Mouse (Mus musculus): ENCODE results near the gene Olfr1130. TPM values are rescaled to one million over a fixed set of nuclear protein-coding genes. Genes with fewer than 3 reads are reported as not detected.
"Not testable (repeated sequence)": the region's sequence is repeated elsewhere in the genome, so short reads cannot be mapped to it uniquely, and the experiment has no call there.

Gene Olfr1130
- polyA plus RNA-seq (2015; fragmentation: Nextera tagmentation; extraction: Ambion mirVana), result not detected in 2 replicates

DNA sequence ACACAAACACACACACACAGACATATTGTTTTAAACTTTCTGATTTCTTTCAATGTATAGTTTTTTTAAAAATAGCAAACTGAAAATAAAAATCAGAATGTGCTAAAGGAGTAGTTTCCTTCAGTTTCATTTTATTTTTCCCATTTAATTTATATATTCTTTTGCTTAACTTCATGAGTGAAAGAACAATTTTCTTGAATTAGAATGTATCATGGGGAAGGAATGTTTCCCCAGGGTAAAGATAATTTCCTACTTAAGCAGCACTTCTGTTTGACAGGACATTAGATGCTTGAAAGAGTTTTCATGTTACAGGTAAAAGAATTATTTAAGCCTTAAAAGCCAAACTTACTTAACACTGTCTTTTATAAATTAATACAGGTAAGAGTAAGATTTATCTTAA, at the start of gene Olfr1130:
Gene Olfr1130 (plus strand): TSS at position 301 of the 400 bp plus-strand sequence.
- not testable (repeated sequence) for ATAC-seq; H3K4me1 ChIP-seq (replicated peaks); H3K27ac ChIP-seq; H3K9me3 ChIP-seq; H3K36me3 ChIP-seq; H3K4me2 ChIP-seq (replicated peaks); H3K27me3 ChIP-seq (replicated peaks); H3K9ac ChIP-seq; H3K4me3 ChIP-seq (replicated peaks)

DNA sequence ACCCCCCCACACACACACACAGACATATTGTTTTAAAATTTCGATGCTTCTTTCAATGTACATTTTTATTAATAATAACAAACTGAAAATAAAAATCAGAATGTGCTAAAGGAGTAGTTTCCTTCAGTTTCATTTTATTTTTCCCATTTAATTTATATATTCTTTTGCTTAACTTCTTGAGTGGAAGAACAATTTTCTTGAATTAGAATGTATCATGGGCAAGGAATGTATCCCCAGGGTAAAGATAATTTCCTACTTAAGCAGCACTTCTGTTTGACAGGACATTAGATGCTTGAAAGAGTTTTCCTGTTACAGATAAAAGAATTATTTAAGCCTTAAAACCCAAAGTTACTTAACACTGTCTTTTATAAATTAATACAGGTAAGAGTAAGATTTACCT, 32.4 kb upstream of the Olfr1130 start, which contains the start of gene Olfr1129:
Gene Olfr1129 (plus strand): TSS at position 301 of the 400 bp plus-strand sequence.
- not testable (repeated sequence) for H3K4me1 ChIP-seq (replicated peaks); H3K9ac ChIP-seq; H3K27me3 ChIP-seq (replicated peaks); H3K9me3 ChIP-seq; H3K36me3 ChIP-seq; ATAC-seq; H3K27ac ChIP-seq; H3K4me2 ChIP-seq (replicated peaks); H3K4me3 ChIP-seq (replicated peaks)
- 67% methylated on average over 1 of the region's 1 CpGs for WGBS

DNA sequence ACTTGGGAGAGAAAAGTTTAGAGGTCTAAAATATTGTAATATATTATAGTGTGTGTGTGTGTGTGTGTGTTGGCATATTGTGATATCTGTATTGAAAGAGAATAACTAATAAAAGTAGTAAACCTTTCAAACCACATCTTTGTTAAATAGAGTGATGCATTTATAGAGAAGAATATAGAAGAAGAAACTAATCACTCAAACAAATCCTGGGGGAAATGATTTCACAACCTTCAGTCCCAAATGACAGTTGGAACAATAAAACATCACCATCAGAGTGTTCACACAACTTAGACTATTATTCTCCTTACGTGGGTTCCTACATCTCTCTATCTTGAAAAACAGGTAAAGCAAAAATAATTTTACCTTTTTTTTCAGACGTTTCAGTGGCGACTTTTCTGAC, 20.8 kb downstream of the Olfr1130 start, which contains the start of gene Olfr1131:
Gene Olfr1131 (plus strand): TSS at position 301 of the 400 bp plus-strand sequence.
- WGBS, result 67% methylated on average over 3 of the region's 3 CpGs
- no peak within 1 kb of the TSS for H3K4me3 ChIP-seq (replicated peaks)
- no peak for ATAC-seq
- no peaks in the 10 kb centered on the region for H3K4me1 ChIP-seq (replicated peaks)
- no peak within 1 kb of the TSS for H3K27ac ChIP-seq
- no peak within 1 kb of the TSS for H3K9ac ChIP-seq
- H3K27me3 ChIP-seq (replicated peaks), result no peaks in the 10 kb centered on the region
- H3K36me3 ChIP-seq, result no peaks in the 10 kb centered on the region
- no peak within 1 kb of the TSS for H3K4me2 ChIP-seq (replicated peaks)
- no peaks in the 10 kb centered on the region for H3K9me3 ChIP-seq

DNA sequence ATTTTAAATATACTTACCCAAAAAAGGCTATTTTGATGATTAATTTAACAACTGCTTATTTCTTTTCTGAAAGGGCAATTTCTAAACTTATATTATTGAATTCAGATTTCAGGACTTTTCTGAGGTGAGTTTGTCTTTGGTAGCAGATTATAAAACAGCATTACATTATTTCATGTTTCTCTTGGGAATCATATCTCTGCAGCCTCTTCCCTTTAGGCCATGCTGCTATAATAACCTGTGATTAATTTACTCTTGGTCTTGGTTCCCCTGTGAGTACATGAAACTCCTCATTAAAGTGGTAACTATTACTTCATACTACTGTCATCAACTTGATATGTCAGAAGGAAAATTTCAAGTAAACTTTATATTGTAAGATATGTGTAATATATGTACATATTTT, 31.4 kb downstream of the Olfr1130 start, which contains the start of gene Olfr1132:
Gene Olfr1132 (minus strand): TSS at position 101 of the 400 bp plus-strand sequence.
- no peak within 1 kb of the TSS for H3K9ac ChIP-seq
- H3K27me3 ChIP-seq (replicated peaks), result no peaks in the 10 kb centered on the region
- H3K4me2 ChIP-seq (replicated peaks), result no peak within 1 kb of the TSS
- no peak within 1 kb of the TSS for H3K27ac ChIP-seq
- no peaks in the 10 kb centered on the region for H3K9me3 ChIP-seq
- H3K4me3 ChIP-seq (replicated peaks), result no peak within 1 kb of the TSS
- no peaks in the 10 kb centered on the region for H3K4me1 ChIP-seq (replicated peaks)
- H3K36me3 ChIP-seq, result no peaks in the 10 kb centered on the region
- no peak for ATAC-seq

DNA sequence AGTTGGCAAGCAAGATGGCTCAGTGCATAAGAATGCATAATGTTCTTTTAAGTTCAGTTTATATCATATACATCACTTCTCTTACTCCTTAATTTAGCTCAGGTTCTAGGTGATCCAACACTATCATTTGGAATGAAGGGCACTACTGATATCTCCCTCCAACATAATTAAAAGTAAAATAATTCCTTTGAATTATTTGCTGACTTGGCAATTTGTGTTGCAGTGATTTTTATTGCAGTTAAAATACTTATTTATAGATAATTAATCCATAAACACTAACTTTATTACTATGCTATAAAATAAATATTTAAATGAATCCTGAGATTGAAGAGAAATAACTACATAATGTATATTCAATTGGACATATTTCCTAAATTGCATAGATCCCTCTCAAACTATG, 36.4 kb downstream of the Olfr1130 start:
- no peak overlapping the region for H3K9ac ChIP-seq
- no peak overlapping the region for H3K4me3 ChIP-seq (replicated peaks)
- H3K27me3 ChIP-seq (replicated peaks), result no peaks in the 10 kb centered on the region
- no peaks in the 10 kb centered on the region for H3K4me1 ChIP-seq (replicated peaks)
- no peaks in the 10 kb centered on the region for H3K36me3 ChIP-seq
- H3K4me2 ChIP-seq (replicated peaks), result no peak overlapping the region
- no peak for ATAC-seq
- no peaks in the 10 kb centered on the region for H3K9me3 ChIP-seq
- no peak overlapping the region for H3K27ac ChIP-seq

DNA sequence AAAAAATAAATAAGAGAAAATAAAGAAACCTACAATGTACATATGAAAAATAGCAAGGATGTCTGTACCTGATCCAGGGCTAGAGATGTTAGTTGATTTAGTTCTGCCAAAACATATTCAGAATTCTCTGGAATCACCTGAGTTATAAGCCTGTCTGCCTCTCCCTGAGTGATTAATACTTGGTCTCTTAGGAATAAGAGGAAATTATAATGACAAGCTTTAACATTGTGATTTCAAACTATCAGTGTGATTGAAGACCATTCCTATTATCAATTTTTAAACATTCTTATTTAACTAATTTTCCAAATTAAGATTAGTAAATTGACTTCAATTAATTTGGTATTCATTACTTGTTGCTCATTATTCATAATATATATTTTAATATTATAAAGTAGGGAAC, 41.3 kb downstream of the Olfr1130 start, which contains the start of gene Olfr1133:
Gene Olfr1133 (minus strand): TSS at position 101 of the 400 bp plus-strand sequence.
- H3K27me3 ChIP-seq (replicated peaks), result no peaks in the 10 kb centered on the region
- no peak within 1 kb of the TSS for H3K27ac ChIP-seq
- no peak for ATAC-seq
- H3K4me2 ChIP-seq (replicated peaks), result no peak within 1 kb of the TSS
- no peaks in the 10 kb centered on the region for H3K4me1 ChIP-seq (replicated peaks)
- H3K9ac ChIP-seq, result no peak within 1 kb of the TSS
- H3K9me3 ChIP-seq, result no peaks in the 10 kb centered on the region
- no peaks in the 10 kb centered on the region for H3K36me3 ChIP-seq
- H3K4me3 ChIP-seq (replicated peaks), result no peak within 1 kb of the TSS

DNA sequence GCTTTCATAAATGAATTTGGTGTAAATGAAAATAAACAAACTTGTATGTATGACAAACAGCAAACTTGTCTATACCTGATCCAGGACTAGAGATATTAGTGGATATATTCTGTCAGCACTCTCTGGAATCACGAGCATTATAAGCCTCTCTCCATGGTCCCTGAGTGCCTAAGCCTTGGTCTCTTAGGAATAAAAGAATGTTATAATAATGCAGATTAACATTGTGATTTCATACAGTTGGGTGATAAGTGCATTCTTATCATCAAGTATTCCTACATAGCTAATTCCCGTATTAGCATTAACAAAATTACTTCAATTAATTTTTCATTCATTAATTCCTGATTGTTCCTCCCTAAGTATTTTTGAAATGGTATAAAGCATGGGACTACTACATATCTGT, 52.3 kb downstream of the Olfr1130 start, which contains the start of gene Olfr1134:
Gene Olfr1134 (minus strand): TSS at position 101 of the 400 bp plus-strand sequence.
- no peak within 1 kb of the TSS for H3K4me3 ChIP-seq (replicated peaks)
- ATAC-seq, result no peak
- H3K4me2 ChIP-seq (replicated peaks), result no peak within 1 kb of the TSS
- H3K36me3 ChIP-seq, result no peaks in the 10 kb centered on the region
- WGBS, result 90% methylated on average over 2 of the region's 2 CpGs
- H3K4me1 ChIP-seq (replicated peaks), result no peaks in the 10 kb centered on the region
- H3K9ac ChIP-seq, result no peak within 1 kb of the TSS
- H3K27me3 ChIP-seq (replicated peaks), result no peaks in the 10 kb centered on the region
- no peaks in the 10 kb centered on the region for H3K9me3 ChIP-seq
- no peak within 1 kb of the TSS for H3K27ac ChIP-seq

Other genes with a start within 250 kb of the Olfr1130 start
- not detected in 2 replicates for gene Olfr1121, start 236.3 kb upstream of the Olfr1130 start, polyA plus RNA-seq (2015; fragmentation: Nextera tagmentation; extraction: Ambion mirVana)
- not detected in 2 replicates for gene Olfr1122, start 220.4 kb upstream of the Olfr1130 start, polyA plus RNA-seq (2015; fragmentation: Nextera tagmentation; extraction: Ambion mirVana)
- gene Olfr1123, start 189.6 kb upstream of the Olfr1130 start, polyA plus RNA-seq (2015; fragmentation: Nextera tagmentation; extraction: Ambion mirVana), result not detected in 2 replicates
- 0.09 TPM in 1 of 2 replicates, not detected in the other for gene Olfr1124, start 175.9 kb upstream of the Olfr1130 start, polyA plus RNA-seq (2015; fragmentation: Nextera tagmentation; extraction: Ambion mirVana)
- gene Olfr1126, start 152.2 kb upstream of the Olfr1130 start, polyA plus RNA-seq (2015; fragmentation: Nextera tagmentation; extraction: Ambion mirVana), result not detected in 2 replicates
- gene Pramel7, start 109.1 kb upstream of the Olfr1130 start, polyA plus RNA-seq (2015; fragmentation: Nextera tagmentation; extraction: Ambion mirVana), result not detected in 2 replicates
- gene Pramel6, start 99.6 kb upstream of the Olfr1130 start, polyA plus RNA-seq (2015; fragmentation: Nextera tagmentation; extraction: Ambion mirVana), result not detected in 2 replicates
- gene Olfr153, start 74.4 kb upstream of the Olfr1130 start, polyA plus RNA-seq (2015; fragmentation: Nextera tagmentation; extraction: Ambion mirVana), result not detected in 2 replicates
- not detected in 2 replicates for gene Olfr1128, start 60.7 kb upstream of the Olfr1130 start, polyA plus RNA-seq (2015; fragmentation: Nextera tagmentation; extraction: Ambion mirVana)
- not detected in 2 replicates for gene Olfr1129, start 32.3 kb upstream of the Olfr1130 start, polyA plus RNA-seq (2015; fragmentation: Nextera tagmentation; extraction: Ambion mirVana)
- gene Olfr1131, start 20.9 kb downstream of the Olfr1130 start, polyA plus RNA-seq (2015; fragmentation: Nextera tagmentation; extraction: Ambion mirVana), result not detected in 2 replicates
- not detected in 2 replicates for gene Olfr1132, start 31.3 kb downstream of the Olfr1130 start, polyA plus RNA-seq (2015; fragmentation: Nextera tagmentation; extraction: Ambion mirVana)
- gene Olfr1133, start 41.2 kb downstream of the Olfr1130 start, polyA plus RNA-seq (2015; fragmentation: Nextera tagmentation; extraction: Ambion mirVana), result not detected in 2 replicates
- gene Olfr1134, start 52.2 kb downstream of the Olfr1130 start, polyA plus RNA-seq (2015; fragmentation: Nextera tagmentation; extraction: Ambion mirVana), result not detected in 2 replicates
- not detected in 2 replicates for gene Olfr1135, start 67.5 kb downstream of the Olfr1130 start, polyA plus RNA-seq (2015; fragmentation: Nextera tagmentation; extraction: Ambion mirVana)
- not detected in 2 replicates for gene Olfr1136, start 87.7 kb downstream of the Olfr1130 start, polyA plus RNA-seq (2015; fragmentation: Nextera tagmentation; extraction: Ambion mirVana)
- gene Olfr1137, start 107.0 kb downstream of the Olfr1130 start, polyA plus RNA-seq (2015; fragmentation: Nextera tagmentation; extraction: Ambion mirVana), result not detected in 2 replicates
- not detected in 2 replicates for gene Olfr1138, start 133.8 kb downstream of the Olfr1130 start, polyA plus RNA-seq (2015; fragmentation: Nextera tagmentation; extraction: Ambion mirVana)
- not detected in 2 replicates for gene Olfr1140, start 137.5 kb downstream of the Olfr1130 start, polyA plus RNA-seq (2015; fragmentation: Nextera tagmentation; extraction: Ambion mirVana)
- not detected in 2 replicates for gene Olfr1141, start 147.8 kb downstream of the Olfr1130 start, polyA plus RNA-seq (2015; fragmentation: Nextera tagmentation; extraction: Ambion mirVana)
- gene Olfr152, start 173.3 kb downstream of the Olfr1130 start, polyA plus RNA-seq (2015; fragmentation: Nextera tagmentation; extraction: Ambion mirVana), result not detected in 2 replicates
- gene Olfr1143, start 194.4 kb downstream of the Olfr1130 start, polyA plus RNA-seq (2015; fragmentation: Nextera tagmentation; extraction: Ambion mirVana), result not detected in 2 replicates
- gene Olfr1145, start 203.6 kb downstream of the Olfr1130 start, polyA plus RNA-seq (2015; fragmentation: Nextera tagmentation; extraction: Ambion mirVana), result not detected in 2 replicates
- gene Olfr1148, start 224.3 kb downstream of the Olfr1130 start, polyA plus RNA-seq (2015; fragmentation: Nextera tagmentation; extraction: Ambion mirVana), result not detected in 2 replicates
- gene Olfr1150-ps1, start 237.8 kb downstream of the Olfr1130 start, polyA plus RNA-seq (2015; fragmentation: Nextera tagmentation; extraction: Ambion mirVana), result not detected in 2 replicates
- not detected in 2 replicates for gene Olfr1151, start 249.7 kb downstream of the Olfr1130 start, polyA plus RNA-seq (2015; fragmentation: Nextera tagmentation; extraction: Ambion mirVana)